Mouse (Mus musculus): ENCODE measurements at regions not wholly inside any gene's neighbourhood (a gene's known extent, or its start where the extent isn't known, plus 50 kb on each side); places are given as distances from the start of the nearest gene placed in this dataset.
A peak's percentile ranks its signal among the peaks of the same experiment; 100 is the strongest.

DNA sequence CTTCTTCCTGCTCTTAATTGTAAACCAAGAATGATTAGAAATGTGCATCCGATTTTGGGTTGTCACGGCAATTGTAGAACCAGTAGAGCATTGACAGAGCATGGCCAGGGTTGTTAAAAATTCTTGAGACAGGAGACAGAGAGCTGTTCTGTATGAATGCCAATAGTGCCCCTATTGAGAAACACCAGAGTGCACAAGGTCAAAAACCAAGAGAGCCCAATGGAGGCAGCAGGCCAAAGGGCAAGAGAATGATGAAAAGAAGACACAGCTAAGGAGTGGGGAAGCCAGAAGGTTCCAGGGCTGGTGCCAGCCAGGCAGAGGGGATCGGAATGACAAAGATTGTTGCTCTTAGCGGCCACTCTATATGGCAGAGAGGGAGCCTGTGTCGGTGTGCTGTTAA is 72.8 kb downstream of the Gm5426 start:
- 91% methylated on average over 5 of the region's 5 CpGs for WGBS
- no peaks in the 10 kb centered on the region for H3K27me3 ChIP-seq (ENCODE audit: control insufficient read depth, insufficient read depth, low read length)

DNA sequence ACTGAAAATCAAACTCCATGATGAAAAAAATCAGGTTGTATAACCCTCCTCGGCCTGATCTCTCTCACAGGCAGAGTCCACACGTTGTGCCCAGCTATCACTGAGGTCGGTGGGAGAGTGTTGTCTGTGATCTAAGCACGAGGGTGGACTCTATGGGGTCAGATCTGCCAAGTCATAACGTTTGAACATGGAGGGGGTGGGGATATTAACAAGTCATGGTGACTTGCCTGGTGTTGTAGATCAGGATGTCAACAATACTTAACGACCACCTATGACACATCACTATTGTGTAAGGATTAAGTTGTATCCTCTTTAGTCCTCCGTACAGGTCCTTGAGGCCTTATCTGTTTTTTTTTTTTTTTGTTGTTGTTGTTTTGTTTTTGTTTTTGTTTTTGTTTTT is 74.8 kb downstream of the Gm5426 start:
- H3K9ac ChIP-seq (ENCODE audit: low read depth, low read length): no peak overlapping the region
- TF ChIP-seq EP300 (IDR thresholded peaks at IDR 0.05; ENCODE audit: insufficient read depth, low read depth, low read length): no peak
- no peak for TF ChIP-seq POLR2A (IDR thresholded peaks at IDR 0.05; ENCODE audit: insufficient read depth, low read depth, low read length)
- TF ChIP-seq CTCF (IDR thresholded peaks at IDR 0.05): no peak
- H3K4me3 ChIP-seq: no peak overlapping the region
- no peaks in the 10 kb centered on the region for H3K27me3 ChIP-seq (ENCODE audit: control insufficient read depth, insufficient read depth, low read length)
- no peaks in the 10 kb centered on the region for H3K36me3 ChIP-seq (ENCODE audit: control insufficient read depth, insufficient read depth, low read length)
- no peak overlapping the region for H3K27ac ChIP-seq
- 69% methylated on average over 7 of the region's 7 CpGs for WGBS
- no peaks in the 10 kb centered on the region for H3K79me2 ChIP-seq (replicated peaks; ENCODE audit: control insufficient read depth, insufficient read depth, low read length)
- intact Hi-C loops (cut with DNase I): loop anchor here (5.0 to 10.0 kb wide), 3 partner anchors 401 to 951 kb away; no protein-coding TSS in a partner anchor
- H3K4me1 ChIP-seq (ENCODE audit: control insufficient read depth, insufficient read depth, low read length): peaks cover 1% of the 10 kb centered on the region
- no peak for DNase-seq

More for the DNA sequence above, 72.8 kb downstream of the Gm5426 start:
- TF ChIP-seq POLR2A (IDR thresholded peaks at IDR 0.05; ENCODE audit: insufficient read depth, low read depth, low read length) (no peak), CTCF (IDR thresholded peaks at IDR 0.05) (no peak), EP300 (IDR thresholded peaks at IDR 0.05; ENCODE audit: insufficient read depth, low read depth, low read length) (no peak)
- Histone ChIP-seq H3K4me3 (no peak overlapping the region), H3K79me2 (replicated peaks; ENCODE audit: control insufficient read depth, insufficient read depth, low read length) (no peaks in the 10 kb centered on the region), H3K4me1 (ENCODE audit: control insufficient read depth, insufficient read depth, low read length) (peaks cover 1% of the 10 kb centered on the region), H3K27ac (no peak overlapping the region), H3K36me3 (ENCODE audit: control insufficient read depth, insufficient read depth, low read length) (no peaks in the 10 kb centered on the region), H3K9ac (ENCODE audit: low read depth, low read length) (no peak overlapping the region)
- intact Hi-C loops (cut with DNase I): no loop called here
- DNase-seq: no peak

GRCm38 (mm10) chr10:96213876-96214275 is 77.5 kb downstream of the Gm5426 start:
- Histone ChIP-seq H3K79me2 (replicated peaks; ENCODE audit: control insufficient read depth, insufficient read depth, low read length) (no peaks in the 10 kb centered on the region), H3K36me3 (ENCODE audit: control insufficient read depth, insufficient read depth, low read length) (no peaks in the 10 kb centered on the region), H3K4me1 (ENCODE audit: control insufficient read depth, insufficient read depth, low read length) (peaks cover 1% of the 10 kb centered on the region), H3K27me3 (ENCODE audit: control insufficient read depth, insufficient read depth, low read length) (no peaks in the 10 kb centered on the region; the same call in 1 of the 2 replicates), H3K4me3 (no peak overlapping the region), H3K9ac (ENCODE audit: low read depth, low read length) (no peak overlapping the region), H3K27ac (no peak overlapping the region)
- DNase-seq: peak; percentile 88 to 89
- TF ChIP-seq EP300 (IDR thresholded peaks at IDR 0.05; ENCODE audit: insufficient read depth, low read depth, low read length): peak; percentile 84
- TF ChIP-seq CTCF (IDR thresholded peaks at IDR 0.05): peak; percentile 75
- no peak for TF ChIP-seq POLR2A (IDR thresholded peaks at IDR 0.05; ENCODE audit: insufficient read depth, low read depth, low read length)
- intact Hi-C loops (cut with DNase I): loop anchor here (1.0 to 10.0 kb wide), 8 partner anchors 83 to 1125 kb away; no protein-coding TSS in a partner anchor
- WGBS: 3% methylated on average over 10 of the region's 10 CpGs

DNA sequence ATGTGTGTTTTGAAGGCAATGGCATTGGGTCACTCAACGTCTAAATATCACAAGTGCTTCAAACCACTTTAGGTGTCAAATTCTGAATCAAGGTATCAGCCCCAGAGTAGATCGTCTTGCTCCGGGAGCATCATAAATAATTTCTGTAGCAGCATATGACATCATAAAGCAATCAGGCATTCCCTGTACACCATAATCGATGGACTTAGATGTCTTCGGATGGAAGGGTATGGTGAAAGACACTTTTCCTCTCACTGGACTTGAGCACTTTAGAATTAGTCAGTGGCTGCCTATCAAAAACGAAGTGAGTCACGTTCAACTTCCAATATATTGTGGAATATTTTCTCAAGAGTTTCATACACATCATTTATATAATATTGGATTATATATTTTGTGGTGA is 77.9 kb downstream of the Gm5426 start:
- peaks cover 1% of the 10 kb centered on the region for H3K4me1 ChIP-seq (ENCODE audit: control insufficient read depth, insufficient read depth, low read length)
- H3K4me3 ChIP-seq: no peak overlapping the region
- H3K9ac ChIP-seq (ENCODE audit: low read depth, low read length): no peak overlapping the region
- H3K79me2 ChIP-seq (replicated peaks; ENCODE audit: control insufficient read depth, insufficient read depth, low read length): no peaks in the 10 kb centered on the region
- DNase-seq: no peak
- H3K36me3 ChIP-seq (ENCODE audit: control insufficient read depth, insufficient read depth, low read length): no peaks in the 10 kb centered on the region
- intact Hi-C loops (cut with DNase I): loop anchor here (1.0 to 10.0 kb wide), 6 partner anchors 119 to 1099 kb away; no protein-coding TSS in a partner anchor
- no peak overlapping the region for H3K27ac ChIP-seq
- TF ChIP-seq POLR2A (IDR thresholded peaks at IDR 0.05; ENCODE audit: insufficient read depth, low read depth, low read length) (no peak), CTCF (IDR thresholded peaks at IDR 0.05) (no peak), EP300 (IDR thresholded peaks at IDR 0.05; ENCODE audit: insufficient read depth, low read depth, low read length) (no peak)
- H3K27me3 ChIP-seq (ENCODE audit: control insufficient read depth, insufficient read depth, low read length): no peaks in the 10 kb centered on the region; the same call in 1 of the 2 replicates
- WGBS: 58% methylated on average over 7 of the region's 7 CpGs

DNA sequence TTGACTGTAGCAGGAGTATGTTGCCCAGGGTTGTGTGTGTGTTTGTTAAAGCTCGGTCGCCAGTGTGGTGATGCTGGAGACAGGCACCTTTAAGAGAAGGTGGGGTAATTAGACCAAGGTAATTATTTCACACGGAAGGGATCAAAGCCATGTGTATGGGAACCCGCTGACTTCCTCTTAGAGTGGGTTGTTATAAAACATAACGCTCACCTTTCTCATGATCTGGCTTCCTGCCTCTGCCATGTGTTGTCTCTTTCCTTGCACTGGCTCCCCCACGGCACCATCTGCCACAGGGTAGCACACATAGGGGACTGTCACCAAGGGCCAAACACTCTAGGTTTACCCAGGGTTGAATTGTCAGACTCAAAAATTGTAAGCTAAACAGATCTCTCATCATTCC is 78.5 kb downstream of the Gm5426 start:
- TF ChIP-seq EP300 (IDR thresholded peaks at IDR 0.05; ENCODE audit: insufficient read depth, low read depth, low read length): no peak
- no peak for TF ChIP-seq POLR2A (IDR thresholded peaks at IDR 0.05; ENCODE audit: insufficient read depth, low read depth, low read length)
- TF ChIP-seq CTCF (IDR thresholded peaks at IDR 0.05): no peak
- Histone ChIP-seq H3K9ac (ENCODE audit: low read depth, low read length) (no peak overlapping the region), H3K27me3 (ENCODE audit: control insufficient read depth, insufficient read depth, low read length) (no peaks in the 10 kb centered on the region; the same call in 1 of the 2 replicates), H3K79me2 (replicated peaks; ENCODE audit: control insufficient read depth, insufficient read depth, low read length) (no peaks in the 10 kb centered on the region), H3K36me3 (ENCODE audit: control insufficient read depth, insufficient read depth, low read length) (no peaks in the 10 kb centered on the region), H3K4me1 (ENCODE audit: control insufficient read depth, insufficient read depth, low read length) (peaks cover 1% of the 10 kb centered on the region), H3K27ac (no peak overlapping the region), H3K4me3 (no peak overlapping the region)
- no peak for DNase-seq
- intact Hi-C loops (cut with DNase I): loop anchor here (1.0 to 10.0 kb wide), 7 partner anchors 42 to 1098 kb away; no protein-coding TSS in a partner anchor
- 78% methylated on average over 6 of the region's 6 CpGs for WGBS

GRCm38 (mm10) chr10:96220731-96221130 is 84.3 kb downstream of the Gm5426 start:
- no peak overlapping the region for H3K4me3 ChIP-seq
- no peaks in the 10 kb centered on the region; the same call in 1 of the 2 replicates for H3K27me3 ChIP-seq (ENCODE audit: control insufficient read depth, insufficient read depth, low read length)
- no peaks in the 10 kb centered on the region for H3K79me2 ChIP-seq (replicated peaks; ENCODE audit: control insufficient read depth, insufficient read depth, low read length)
- intact Hi-C loops (cut with DNase I): no loop called here
- no peak overlapping the region for H3K9ac ChIP-seq (ENCODE audit: low read depth, low read length)
- no peaks in the 10 kb centered on the region for H3K4me1 ChIP-seq (ENCODE audit: control insufficient read depth, insufficient read depth, low read length)
- DNase-seq: no peak
- H3K36me3 ChIP-seq (ENCODE audit: control insufficient read depth, insufficient read depth, low read length): no peaks in the 10 kb centered on the region
- H3K27ac ChIP-seq: no peak overlapping the region
- WGBS: 91% methylated on average over 4 of the region's 4 CpGs
- no peak for TF ChIP-seq EP300 (IDR thresholded peaks at IDR 0.05; ENCODE audit: insufficient read depth, low read depth, low read length)

Measured in heart, adult 2 months (tissue).